Mouse (Mus musculus): ENCODE measurements around the gene Eif3k. TPM values are rescaled to one million over a fixed set of nuclear protein-coding genes. Genes with fewer than 3 reads are reported as not detected.

Gene Eif3k
- polyA plus RNA-seq, 1 experiment = 320 TPM

DNA sequence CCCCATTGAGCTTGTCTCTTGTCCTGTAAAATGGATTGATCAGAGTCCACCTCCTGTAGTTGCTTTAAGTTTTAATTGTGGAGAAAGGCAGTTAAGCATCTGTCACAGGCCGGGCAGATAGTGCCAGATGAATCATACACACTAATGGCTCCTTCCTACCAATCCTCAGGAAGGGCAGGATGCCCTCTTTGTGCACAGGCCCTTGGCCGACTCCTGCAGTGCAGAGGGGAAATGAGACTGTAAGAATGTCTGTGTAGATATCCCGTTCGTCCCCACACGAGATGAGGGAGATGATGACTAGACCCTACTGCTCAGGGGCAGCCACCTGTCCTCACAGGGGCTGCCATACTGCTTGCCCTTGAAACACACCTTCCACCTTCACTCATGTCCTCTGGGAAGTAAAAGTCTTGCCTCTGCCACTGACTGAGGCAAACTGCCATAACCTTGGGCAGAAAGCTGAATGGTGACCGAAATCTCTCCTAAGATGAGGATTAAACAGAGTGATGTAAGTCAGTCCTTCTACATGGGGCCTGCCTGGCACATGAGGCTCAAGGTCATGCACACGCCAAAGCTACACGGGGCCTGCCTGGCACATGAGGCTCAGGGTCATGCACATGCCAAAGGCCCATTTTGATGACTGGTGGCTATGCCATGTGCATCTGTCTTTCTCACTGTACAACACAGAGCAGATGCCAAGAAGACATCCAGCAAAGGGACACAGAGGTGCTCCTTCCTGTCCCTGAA is 59.8 kb downstream of the Eif3k start:
- no peak overlapping the region for H3K4me3 ChIP-seq (ENCODE audit: insufficient read depth, low read length)
- peak overlapping the region; percentile 43; the same call in 1 of the 2 replicates for H3K27ac ChIP-seq (ENCODE audit: insufficient read depth, low read length)
- H3K4me1 ChIP-seq (ENCODE audit: control insufficient read depth, insufficient read depth, low read length) = peaks cover 58% of the 10 kb centered on the region
- TF ChIP-seq CTCF (IDR thresholded peaks at IDR 0.05; ENCODE audit: extremely low read depth, insufficient read depth, low read length) (no peak), POLR2A (IDR thresholded peaks at IDR 0.05; ENCODE audit: extremely low read depth, insufficient read depth, low read length) (no peak)

Other genes with a start within 250 kb of the Eif3k start
- gene Mrps12, start 240.0 kb downstream of the Eif3k start, polyA plus RNA-seq (2012; rRNA removed) = 94.0 and 104 TPM in 2 replicates
- gene Sars2, start 239.9 kb downstream of the Eif3k start, polyA plus RNA-seq (2012; rRNA removed) = 15.2 and 15.5 TPM in 2 replicates
- 2.9 and 4.5 TPM in 2 replicates for gene Ccer2, start 225.7 kb downstream of the Eif3k start, polyA plus RNA-seq (2012; rRNA removed)
- 267 and 291 TPM in 2 replicates for gene Sirt2, start 215.1 kb downstream of the Eif3k start, polyA plus RNA-seq (2012; rRNA removed)
- gene Nfkbib, start 214.4 kb downstream of the Eif3k start, polyA plus RNA-seq (2012; rRNA removed) = 34.0 and 36.4 TPM in 2 replicates
- gene Rinl, start 192.9 kb downstream of the Eif3k start, polyA plus RNA-seq (2012; rRNA removed) = 2.3 and 2.4 TPM in 2 replicates
- 350 and 362 TPM in 2 replicates for gene Hnrnpl, start 173.3 kb downstream of the Eif3k start, polyA plus RNA-seq (2012; rRNA removed)
- gene Ech1, start 156.6 kb downstream of the Eif3k start, polyA plus RNA-seq (2012; rRNA removed) = 90.4 and 92.9 TPM in 2 replicates
- gene Lgals4, start 148.0 kb downstream of the Eif3k start, polyA plus RNA-seq (2012; rRNA removed) = 8.2 and 9.5 TPM in 2 replicates
- 1.2 and 1.3 TPM in 2 replicates for gene Lgals7, start 118.0 kb downstream of the Eif3k start, polyA plus RNA-seq (2012; rRNA removed)
- gene Capn12, start 100.4 kb downstream of the Eif3k start, polyA plus RNA-seq (2012; rRNA removed) = 1.2 and 1.8 TPM in 2 replicates
- gene Actn4, start 19.5 kb downstream of the Eif3k start, polyA plus RNA-seq (2012; rRNA removed) = 170 and 178 TPM in 2 replicates
- 2.2 and 2.8 TPM in 2 replicates for gene Map4k1, start 186 bp upstream of the Eif3k start, polyA plus RNA-seq (2012; rRNA removed)
- gene Ryr1, start 143.3 kb upstream of the Eif3k start, polyA plus RNA-seq (2012; rRNA removed) = 7.2 and 7.7 TPM in 2 replicates
- gene Rasgrp4, start 153.0 kb upstream of the Eif3k start, polyA plus RNA-seq (2012; rRNA removed) = 1.5 and 1.6 TPM in 2 replicates
- gene Fam98c, start 174.4 kb upstream of the Eif3k start, polyA plus RNA-seq (2012; rRNA removed) = 62.3 and 66.1 TPM in 2 replicates
- 0.52 and 0.72 TPM in 2 replicates for gene Ggn, start 188.3 kb upstream of the Eif3k start, polyA plus RNA-seq (2012; rRNA removed)
- gene Spred3, start 188.5 kb upstream of the Eif3k start, polyA plus RNA-seq (2012; rRNA removed) = 39.6 and 40.7 TPM in 2 replicates
- 195 and 198 TPM in 2 replicates for gene Psmd8, start 198.8 kb upstream of the Eif3k start, polyA plus RNA-seq (2012; rRNA removed)
- gene Catsperg1, start 232.2 kb upstream of the Eif3k start, polyA plus RNA-seq (2012; rRNA removed) = 2.3 and 4.2 TPM in 2 replicates

All from cortical plate, adult 2 months (tissue).